Mouse (Mus musculus) ovary, postnatal 14 days (tissue): ENCODE data around the gene Gm10401.
A peak's percentile ranks its signal among the peaks of the same experiment; 100 is the strongest.

Experiments
- DNase-seq: peaks from one replicate; pipeline ENCODE4 v3.0.0; 2022; ENCODE audit warnings: low spot score

Gm10401 gene

DNA sequence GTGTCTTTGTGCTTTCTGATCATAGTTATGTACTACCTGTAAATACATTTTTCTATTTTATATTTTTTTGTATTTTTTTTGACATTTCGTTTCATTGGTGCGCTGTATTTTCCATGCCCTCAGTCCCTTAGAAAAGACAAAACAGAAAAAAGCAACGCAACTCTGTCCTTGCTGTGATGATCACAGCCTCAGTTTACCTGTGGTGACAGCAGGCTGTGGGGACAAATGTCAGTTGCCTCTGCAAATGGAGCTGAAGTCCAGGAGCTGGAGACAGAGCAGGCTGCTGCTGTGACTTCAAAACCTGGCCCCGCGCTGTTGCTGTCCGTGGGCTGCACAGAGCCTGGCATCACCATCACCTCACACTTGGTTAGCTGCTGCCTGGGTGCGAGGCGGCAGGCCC is at the start of gene Gm10401:
Gene Gm10401 (minus strand): TSS at position 101 of the 400 bp plus-strand sequence.
- no peak for DNase-seq

DNA sequence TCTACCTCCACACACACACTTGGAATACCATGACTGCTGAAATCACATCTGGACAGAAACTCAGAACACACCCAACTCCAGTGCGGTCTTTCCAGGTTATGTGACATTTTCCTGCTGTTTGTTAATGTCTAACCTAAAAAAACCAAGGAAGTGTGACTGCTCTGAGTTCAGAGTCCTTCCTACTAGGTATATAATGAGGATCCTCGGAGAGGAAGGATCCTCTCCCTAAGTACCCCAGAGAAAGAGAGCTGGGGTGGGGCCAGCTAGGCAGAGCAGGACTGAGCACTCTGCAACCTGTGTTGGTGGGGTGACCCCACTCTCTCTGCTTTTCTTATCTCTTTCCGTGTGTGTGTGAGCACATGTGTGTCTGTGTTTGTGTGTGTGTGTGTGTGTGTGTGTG is 49.3 kb upstream of the Gm10401 start:
- DNase-seq = no peak

- DNase-seq = no peak
These were observed 48.6 kb upstream of the Gm10401 start for GRCm38 (mm10) chr5:115146747-115147130.

- DNase-seq = no peak
These were observed 48.1 kb upstream of the Gm10401 start for GRCm38 (mm10) chr5:115145976-115146746.

DNA sequence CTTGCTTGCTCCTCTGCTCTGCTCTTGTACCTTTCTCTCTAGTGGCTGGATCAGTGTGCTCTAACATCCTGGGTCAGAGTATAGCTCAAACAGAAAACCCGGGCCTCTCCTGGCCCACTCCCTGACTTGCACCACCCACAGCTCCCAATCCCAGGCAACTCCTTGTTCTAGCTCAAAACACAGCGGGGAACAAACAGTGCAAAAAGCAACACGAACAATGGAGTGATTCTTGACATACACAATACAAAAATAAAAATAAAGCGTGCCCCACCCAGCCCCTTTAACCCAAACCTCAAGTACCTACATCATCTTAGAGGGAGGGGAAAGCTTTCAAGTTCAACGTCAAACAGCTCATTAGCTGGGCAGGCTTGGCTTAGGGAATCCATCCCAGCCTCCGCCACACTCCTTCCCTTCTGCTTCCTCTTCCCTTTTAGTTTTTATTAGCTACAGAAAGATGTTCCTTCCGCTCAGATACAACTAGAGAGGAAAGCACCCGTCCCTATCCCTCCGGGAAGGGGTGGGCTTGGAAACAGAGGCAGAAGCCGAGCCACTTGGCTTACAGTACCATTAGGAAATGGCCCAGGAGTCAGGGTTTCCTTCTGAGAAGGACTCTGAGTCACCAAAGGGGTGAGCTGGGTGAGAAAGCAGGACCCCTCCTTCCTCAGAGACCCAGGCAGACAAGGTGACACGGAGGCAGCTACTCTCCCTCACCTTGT is 47.3 kb upstream of the Gm10401 start:
- DNase-seq = no peak

DNA sequence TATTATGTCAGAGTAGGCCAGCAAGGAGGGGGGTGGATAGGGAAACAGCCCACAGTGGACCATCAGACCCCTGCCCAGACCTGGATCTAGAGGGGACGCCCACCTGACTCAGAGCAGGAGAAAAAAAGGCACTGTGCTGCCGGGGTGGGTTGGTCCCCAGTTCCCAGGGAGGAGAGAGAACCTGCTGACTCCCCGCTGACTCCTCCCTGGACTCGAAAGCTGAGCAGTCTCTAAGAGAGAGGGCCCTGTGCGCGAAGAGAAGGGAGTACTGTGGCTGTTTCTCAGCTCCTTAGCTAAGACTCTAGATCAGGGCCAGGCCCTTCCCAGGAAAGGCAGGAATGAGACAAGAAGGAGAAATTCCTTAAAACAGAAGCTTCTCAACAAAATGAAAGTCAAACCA is 46.4 kb upstream of the Gm10401 start:
- DNase-seq = no peak

GRCm38 (mm10) chr5:115143552-115143951 is 45.5 kb upstream of the Gm10401 start:
- no peak for DNase-seq

GRCm38 (mm10) chr5:115142166-115142697 is 44.1 kb upstream of the Gm10401 start:
- DNase-seq = no peak

GRCm38 (mm10) chr5:115140726-115141125 is 42.6 kb upstream of the Gm10401 start:
- no peak for DNase-seq

DNA sequence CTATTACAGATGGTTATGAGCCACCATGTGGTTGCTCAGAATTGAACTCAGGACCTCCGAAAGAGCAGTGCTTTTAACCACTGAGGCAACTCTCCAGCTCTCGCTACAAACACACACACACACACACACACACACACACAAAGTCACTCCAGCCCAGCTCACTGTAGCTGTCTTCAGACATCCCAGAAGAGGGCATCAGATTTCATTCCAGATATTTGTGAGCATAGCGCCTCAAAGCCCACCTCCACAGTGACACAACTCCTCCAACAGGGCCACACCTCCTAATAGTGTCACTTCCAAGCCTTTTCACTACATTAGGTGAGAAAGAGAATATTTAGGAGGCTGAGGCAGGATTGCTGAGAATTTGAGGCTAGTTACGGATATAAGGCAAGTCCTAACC is 41.0 kb upstream of the Gm10401 start:
- DNase-seq = no peak

GRCm38 (mm10) chr5:115134234-115135165 is 36.4 kb upstream of the Gm10401 start, which contains the start of gene Unc119b:
Unc119b (minus strand) TSS chr5:115134975.
- peak; percentile 91 for DNase-seq

- DNase-seq = no peak
These were observed 35.4 kb upstream of the Gm10401 start for GRCm38 (mm10) chr5:115133358-115134066.

- no peak for DNase-seq
These were observed 34.4 kb upstream of the Gm10401 start for GRCm38 (mm10) chr5:115132465-115132864.

GRCm38 (mm10) chr5:115129328-115129727 is 31.2 kb upstream of the Gm10401 start:
- DNase-seq = no peak

DNA sequence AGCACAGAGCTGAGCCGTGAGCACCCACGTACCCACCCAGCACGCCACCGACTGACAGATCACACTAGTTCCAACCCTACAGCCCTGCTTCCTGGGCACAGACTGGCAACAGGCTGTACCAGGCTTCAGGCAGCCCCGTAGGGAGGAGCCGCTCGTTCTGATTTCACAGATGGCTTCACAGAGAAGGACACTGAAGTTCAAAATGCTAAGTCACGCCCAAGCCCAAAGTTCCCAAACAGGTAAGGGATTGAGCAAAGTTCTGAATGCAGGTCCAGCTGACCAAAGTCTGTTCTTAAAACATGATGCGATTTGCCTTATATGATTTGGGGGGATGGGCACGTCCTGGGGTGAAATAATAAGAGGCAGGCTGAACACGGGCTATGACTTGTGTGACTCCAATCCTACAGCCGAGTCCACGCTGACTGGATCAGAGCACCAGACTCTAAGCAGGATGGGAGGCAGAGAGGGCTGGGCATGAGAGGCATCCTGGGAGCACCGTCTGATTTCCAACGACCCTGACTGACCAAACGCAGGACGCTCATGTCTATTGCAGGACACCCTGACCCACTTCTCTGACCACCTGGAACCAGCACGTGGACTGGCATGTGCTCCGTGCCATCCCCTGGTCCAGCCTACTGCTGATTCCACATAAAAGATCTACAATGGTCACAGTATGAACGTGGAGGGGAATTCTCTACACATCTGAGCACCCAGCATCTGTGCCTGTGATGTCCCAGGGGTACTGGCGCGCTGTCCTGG is 29.5 kb upstream of the Gm10401 start:
- no peak for DNase-seq

- DNase-seq = no peak
These were observed 28.6 kb upstream of the Gm10401 start for GRCm38 (mm10) chr5:115126578-115127312.

GRCm38 (mm10) chr5:115125211-115125871 is 27.2 kb upstream of the Gm10401 start:
- DNase-seq = peak; percentile 77

GRCm38 (mm10) chr5:115124690-115125089 is 26.6 kb upstream of the Gm10401 start:
- DNase-seq = no peak

DNA sequence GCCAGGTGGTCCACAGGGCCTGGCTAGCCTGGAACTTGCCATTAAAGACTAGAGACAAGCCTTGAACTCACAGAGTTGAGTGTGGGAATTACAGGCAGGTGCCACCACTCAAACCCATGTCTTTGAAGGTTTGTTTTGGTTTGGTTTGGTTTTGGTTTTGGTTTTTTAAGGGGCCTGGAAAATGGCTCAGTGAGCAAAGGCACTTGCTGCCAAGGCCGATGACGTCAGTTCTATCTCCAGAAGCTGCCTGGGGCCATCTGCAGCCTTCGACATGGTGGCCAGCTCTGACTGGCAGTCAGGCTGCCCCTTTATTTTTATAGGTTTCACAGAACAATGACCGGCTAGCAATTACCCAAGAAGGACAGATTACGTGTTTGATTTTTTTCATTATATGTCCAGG is 22.9 kb upstream of the Gm10401 start:
- DNase-seq = no peak
